Mouse (Mus musculus): ENCODE measurements around the gene Ugt1a8.

GRCm38 (mm10) chr1:88227482-88227881, 139.9 kb downstream of the Ugt1a8 start:
- no peak for TF ChIP-seq GATA1 (IDR thresholded peaks at IDR 0.05; ENCODE audit: borderline replicate concordance, low read length)
- no peak for TF ChIP-seq FLI1 (IDR thresholded peaks at IDR 0.05; ENCODE audit: low read length)
